Mouse (Mus musculus): ENCODE results near the gene Slc43a1. TPM values are rescaled to one million over a fixed set of nuclear protein-coding genes. Genes with fewer than 3 reads are reported as not detected.

The Slc43a1 gene
- polyA plus RNA-seq, 1 experiment from 2014 or later, result 28.0 TPM

DNA sequence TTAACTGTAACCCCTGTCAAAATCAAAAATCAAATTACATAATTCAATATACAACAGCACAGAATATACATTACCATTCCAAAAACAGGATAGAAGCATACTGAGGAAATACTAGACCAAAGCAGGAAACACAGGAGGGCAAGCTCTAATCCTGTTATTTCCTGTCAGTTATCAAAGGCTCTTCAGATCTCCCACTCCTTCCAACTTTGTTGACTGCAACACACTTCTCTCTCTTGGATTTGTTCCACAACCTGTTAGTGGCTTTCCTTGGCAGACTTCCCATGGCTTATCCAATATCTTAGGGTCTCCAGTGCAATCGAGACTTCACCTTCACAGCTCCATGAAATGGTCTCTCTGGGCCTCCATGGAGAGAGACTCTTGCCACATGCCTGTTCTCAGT, 6.6 kb downstream of the Slc43a1 start:
- 93% methylated on average over 1 of the region's 1 CpGs for WGBS
- Histone ChIP-seq H3K4me1 (ENCODE audit: control insufficient read depth, insufficient read depth, low read length) (peaks cover 3% of the 10 kb centered on the region; the same call in 1 of the 2 replicates), H3K27ac (replicated peaks; ENCODE audit: low read depth, low read length) (no peak overlapping the region), H3K27me3 (ENCODE audit: control insufficient read depth, insufficient read depth, low read length) (no peaks in the 10 kb centered on the region), H3K9ac (replicated peaks; ENCODE audit: low read length) (no peak overlapping the region), H3K4me2 (ENCODE audit: low read depth, low read length) (no peak overlapping the region), H3K4me3 (ENCODE audit: low read depth, low read length) (no peak overlapping the region), H3K36me3 (replicated peaks; ENCODE audit: control insufficient read depth, insufficient read depth, low read depth, low read length) (no peaks in the 10 kb centered on the region), H3K9me3 (replicated peaks; ENCODE audit: control insufficient read depth, low read length) (no peaks in the 10 kb centered on the region)
- DNase-seq (ENCODE audit: low spot score), result no peak
- no peak for ATAC-seq (replicated peaks; ENCODE audit: insufficient number of reproducible peaks, low FRiP score, low TSS enrichment, low read depth)

DNA sequence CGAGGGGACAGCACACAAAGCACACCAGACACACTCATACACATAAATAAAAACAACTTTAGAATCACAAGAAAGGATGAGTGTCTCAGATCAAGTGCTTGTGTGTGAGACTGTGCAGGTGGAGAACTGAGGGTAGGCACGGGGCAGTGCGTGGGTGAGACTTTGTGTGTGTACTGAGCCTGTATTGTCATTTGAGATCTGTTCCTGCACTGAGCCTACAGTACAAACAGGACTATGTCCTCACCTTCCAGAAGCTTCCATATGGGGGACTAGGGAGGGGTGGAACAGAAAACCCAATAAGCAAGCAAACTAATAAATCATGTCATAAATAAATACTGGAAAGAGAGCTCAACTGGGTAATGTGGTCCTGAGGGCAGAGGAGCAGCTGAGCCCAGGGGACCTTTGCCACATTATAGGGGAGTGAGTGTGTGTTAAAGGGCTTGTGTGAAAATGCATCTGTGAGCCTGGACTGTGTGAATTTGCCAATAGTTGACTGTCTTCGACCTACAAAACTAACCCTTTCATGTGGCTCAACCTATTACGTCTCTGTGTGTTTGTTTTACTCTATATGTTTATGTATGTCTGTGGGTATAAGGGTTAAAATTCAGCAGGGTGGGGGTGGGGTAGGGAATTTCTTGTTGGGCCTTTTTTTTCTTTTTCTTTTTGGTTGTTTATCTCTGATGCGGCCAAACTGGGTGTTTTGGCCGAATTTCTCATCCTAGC, 11.9 kb downstream of the Slc43a1 start:
- WGBS, result 61% methylated on average over 7 of the region's 7 CpGs
- H3K4me3 ChIP-seq (ENCODE audit: low read depth, low read length), result no peak overlapping the region
- H3K4me1 ChIP-seq (ENCODE audit: control insufficient read depth, insufficient read depth, low read length), result no peaks in the 10 kb centered on the region
- ATAC-seq (replicated peaks; ENCODE audit: insufficient number of reproducible peaks, low FRiP score, low TSS enrichment, low read depth), result 0 out of 2 replicates have a peak, but pooled peaks have one; percentile 22
- H3K27ac ChIP-seq (replicated peaks; ENCODE audit: low read depth, low read length), result no peak overlapping the region
- no peak overlapping the region for H3K9ac ChIP-seq (replicated peaks; ENCODE audit: low read length)
- H3K9me3 ChIP-seq (replicated peaks; ENCODE audit: control insufficient read depth, low read length), result no peaks in the 10 kb centered on the region
- H3K36me3 ChIP-seq (replicated peaks; ENCODE audit: control insufficient read depth, insufficient read depth, low read depth, low read length), result no peaks in the 10 kb centered on the region
- H3K4me2 ChIP-seq (ENCODE audit: low read depth, low read length), result no peak overlapping the region
- DNase-seq (ENCODE audit: low spot score), result no peak
- no peaks in the 10 kb centered on the region for H3K27me3 ChIP-seq (ENCODE audit: control insufficient read depth, insufficient read depth, low read length)

- H3K27me3 ChIP-seq (ENCODE audit: control insufficient read depth, insufficient read depth, low read length), result no peaks in the 10 kb centered on the region
- WGBS, result 30% methylated on average over 23 of the region's 23 CpGs
- peak; percentile 64; the same call in 1 of the 2 replicates for ATAC-seq (replicated peaks; ENCODE audit: insufficient number of reproducible peaks, low FRiP score, low TSS enrichment, low read depth)
- no peak overlapping the region for H3K27ac ChIP-seq (replicated peaks; ENCODE audit: low read depth, low read length)
- peak; percentile 52 for DNase-seq (ENCODE audit: low spot score)
- no peak overlapping the region for H3K4me2 ChIP-seq (ENCODE audit: low read depth, low read length)
- H3K9me3 ChIP-seq (replicated peaks; ENCODE audit: control insufficient read depth, low read length), result no peaks in the 10 kb centered on the region
- H3K36me3 ChIP-seq (replicated peaks; ENCODE audit: control insufficient read depth, insufficient read depth, low read depth, low read length), result no peaks in the 10 kb centered on the region
- no peak overlapping the region for H3K4me3 ChIP-seq (ENCODE audit: low read depth, low read length)
- H3K9ac ChIP-seq (replicated peaks; ENCODE audit: low read length), result no peak overlapping the region
- H3K4me1 ChIP-seq (ENCODE audit: control insufficient read depth, insufficient read depth, low read length), result no peaks in the 10 kb centered on the region
These were observed 12.7 kb downstream of the Slc43a1 start for GRCm38 (mm10) chr2:84851130-84852040.

GRCm38 (mm10) chr2:84855732-84856131, 17.1 kb downstream of the Slc43a1 start:
- H3K9ac ChIP-seq (replicated peaks; ENCODE audit: low read length), result no peak overlapping the region
- H3K27me3 ChIP-seq (ENCODE audit: control insufficient read depth, insufficient read depth, low read length), result no peaks in the 10 kb centered on the region
- no peak overlapping the region for H3K4me2 ChIP-seq (ENCODE audit: low read depth, low read length)
- DNase-seq (ENCODE audit: low spot score), result peak; percentile 71
- 64% methylated on average over 2 of the region's 2 CpGs for WGBS
- no peak overlapping the region for H3K4me3 ChIP-seq (ENCODE audit: low read depth, low read length)
- peaks cover 2% of the 10 kb centered on the region; the same call in 1 of the 2 replicates for H3K36me3 ChIP-seq (replicated peaks; ENCODE audit: control insufficient read depth, insufficient read depth, low read depth, low read length)
- 0 out of 2 replicates have a peak, but pooled peaks have one; percentile 54 for ATAC-seq (replicated peaks; ENCODE audit: insufficient number of reproducible peaks, low FRiP score, low TSS enrichment, low read depth)
- H3K9me3 ChIP-seq (replicated peaks; ENCODE audit: control insufficient read depth, low read length), result no peaks in the 10 kb centered on the region
- H3K4me1 ChIP-seq (ENCODE audit: control insufficient read depth, insufficient read depth, low read length), result no peaks in the 10 kb centered on the region
- H3K27ac ChIP-seq (replicated peaks; ENCODE audit: low read depth, low read length), result no peak overlapping the region

- Histone ChIP-seq H3K4me3 (ENCODE audit: low read depth, low read length) (no peak overlapping the region), H3K4me2 (ENCODE audit: low read depth, low read length) (no peak overlapping the region), H3K27me3 (ENCODE audit: control insufficient read depth, insufficient read depth, low read length) (no peaks in the 10 kb centered on the region), H3K27ac (replicated peaks; ENCODE audit: low read depth, low read length) (no peak overlapping the region), H3K4me1 (ENCODE audit: control insufficient read depth, insufficient read depth, low read length) (no peaks in the 10 kb centered on the region), H3K9me3 (replicated peaks; ENCODE audit: control insufficient read depth, low read length) (no peaks in the 10 kb centered on the region), H3K36me3 (replicated peaks; ENCODE audit: control insufficient read depth, insufficient read depth, low read depth, low read length) (peaks cover 4% of the 10 kb centered on the region; the same call in 1 of the 2 replicates), H3K9ac (replicated peaks; ENCODE audit: low read length) (no peak overlapping the region)
- ATAC-seq (replicated peaks; ENCODE audit: insufficient number of reproducible peaks, low FRiP score, low TSS enrichment, low read depth), result no peak
- WGBS, result 91% methylated on average over 1 of the region's 1 CpGs
- no peak for DNase-seq (ENCODE audit: low spot score)
These were observed 19.9 kb downstream of the Slc43a1 start for GRCm38 (mm10) chr2:84858551-84858950.

- WGBS, result 92% methylated on average over 7 of the region's 7 CpGs
- Histone ChIP-seq H3K36me3 (replicated peaks; ENCODE audit: control insufficient read depth, insufficient read depth, low read depth, low read length) (peaks cover 4% of the 10 kb centered on the region; the same call in 1 of the 2 replicates), H3K9ac (replicated peaks; ENCODE audit: low read length) (no peak overlapping the region), H3K9me3 (replicated peaks; ENCODE audit: control insufficient read depth, low read length) (no peaks in the 10 kb centered on the region), H3K27me3 (ENCODE audit: control insufficient read depth, insufficient read depth, low read length) (no peaks in the 10 kb centered on the region), H3K4me2 (ENCODE audit: low read depth, low read length) (no peak overlapping the region), H3K27ac (replicated peaks; ENCODE audit: low read depth, low read length) (no peak overlapping the region), H3K4me1 (ENCODE audit: control insufficient read depth, insufficient read depth, low read length) (no peaks in the 10 kb centered on the region), H3K4me3 (ENCODE audit: low read depth, low read length) (no peak overlapping the region)
- no peak for ATAC-seq (replicated peaks; ENCODE audit: insufficient number of reproducible peaks, low FRiP score, low TSS enrichment, low read depth)
- no peak for DNase-seq (ENCODE audit: low spot score)
These were observed 21.5 kb downstream of the Slc43a1 start for GRCm38 (mm10) chr2:84859991-84860780.

GRCm38 (mm10) chr2:84861430-84861829, 22.8 kb downstream of the Slc43a1 start:
- H3K9me3 ChIP-seq (replicated peaks; ENCODE audit: control insufficient read depth, low read length), result no peaks in the 10 kb centered on the region
- H3K4me2 ChIP-seq (ENCODE audit: low read depth, low read length), result no peak overlapping the region
- WGBS, result 78% methylated on average over 3 of the region's 3 CpGs
- H3K36me3 ChIP-seq (replicated peaks; ENCODE audit: control insufficient read depth, insufficient read depth, low read depth, low read length), result peaks cover 4% of the 10 kb centered on the region; the same call in 1 of the 2 replicates
- ATAC-seq (replicated peaks; ENCODE audit: insufficient number of reproducible peaks, low FRiP score, low TSS enrichment, low read depth) (no peak), DNase-seq (ENCODE audit: low spot score) (no peak)
- no peak overlapping the region for H3K9ac ChIP-seq (replicated peaks; ENCODE audit: low read length)
- peaks cover 3% of the 10 kb centered on the region for H3K4me1 ChIP-seq (ENCODE audit: control insufficient read depth, insufficient read depth, low read length)
- H3K4me3 ChIP-seq (ENCODE audit: low read depth, low read length), result no peak overlapping the region
- peaks cover 6% of the 10 kb centered on the region for H3K27me3 ChIP-seq (ENCODE audit: control insufficient read depth, insufficient read depth, low read length)
- H3K27ac ChIP-seq (replicated peaks; ENCODE audit: low read depth, low read length), result no peak overlapping the region

Data from embryonic facial prominence, embryonic 11.5 days (tissue).